Mouse (Mus musculus): ENCODE results near the gene Pde8b.

Gene Pde8b

DNA sequence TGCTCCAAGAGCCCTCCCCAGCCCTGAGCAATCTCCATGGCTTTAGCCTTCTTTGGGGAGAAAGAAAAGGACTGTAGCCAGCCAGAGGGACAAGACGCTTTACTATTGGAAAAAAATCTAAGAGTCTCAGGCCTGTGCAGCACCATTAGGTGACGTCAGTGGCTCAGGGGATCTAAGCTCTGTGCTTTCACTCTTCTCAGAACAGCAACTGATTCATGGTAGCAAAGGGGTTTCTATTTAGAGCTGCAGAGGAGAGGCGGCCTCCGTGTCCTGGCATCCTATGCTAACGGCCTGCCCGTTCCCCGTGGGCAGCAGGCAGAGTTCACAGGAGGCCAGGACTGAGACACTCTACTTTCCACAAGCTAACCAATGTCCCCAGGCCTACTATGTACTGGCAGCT, 169.1 kb downstream of the Pde8b start:
- TF ChIP-seq GATA4 (IDR thresholded peaks at IDR 0.05; ENCODE audit: insufficient replicate concordance, low read length) = no peak

DNA sequence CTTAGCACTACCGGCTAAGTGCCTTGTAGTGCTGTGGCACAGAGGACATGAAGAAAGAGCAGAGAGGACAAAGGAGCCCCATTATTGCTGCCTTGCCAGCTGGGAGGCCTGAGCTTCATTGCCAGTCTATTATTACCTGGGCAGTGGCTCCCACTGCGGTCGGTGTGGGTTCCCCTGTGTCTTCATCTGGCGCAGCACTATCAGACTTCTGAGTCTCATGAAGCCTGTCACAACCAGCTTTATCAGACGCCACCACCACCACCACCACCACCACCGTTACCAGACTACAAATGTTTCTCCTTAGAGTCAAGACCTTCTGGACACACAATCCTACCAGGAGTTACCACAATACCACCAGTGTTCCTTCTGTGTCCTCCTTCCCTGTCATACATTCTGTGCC, 171.6 kb downstream of the Pde8b start:
- TF ChIP-seq GATA4 (IDR thresholded peaks at IDR 0.05; ENCODE audit: insufficient replicate concordance, low read length) = no peak

DNA sequence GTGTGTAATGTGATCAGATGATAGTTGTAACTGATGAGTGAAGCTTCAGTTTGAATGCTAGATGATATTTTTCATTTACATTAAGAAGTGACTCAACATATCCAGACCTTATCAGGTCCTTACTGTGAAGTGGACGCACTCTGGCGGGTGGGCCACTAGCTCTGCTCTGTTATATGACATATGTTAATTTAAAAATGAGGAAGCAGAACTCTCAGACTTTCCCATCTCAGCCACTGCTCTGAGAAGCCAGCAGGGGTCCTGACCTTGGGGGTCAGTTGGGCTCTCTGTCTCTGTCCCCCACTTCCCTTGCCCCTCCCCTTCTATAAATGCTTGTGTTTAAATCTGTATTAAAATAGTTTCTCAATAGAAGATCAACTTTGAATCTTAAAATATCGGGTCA, 172.4 kb downstream of the Pde8b start:
- no peak for TF ChIP-seq GATA4 (IDR thresholded peaks at IDR 0.05; ENCODE audit: insufficient replicate concordance, low read length)

DNA sequence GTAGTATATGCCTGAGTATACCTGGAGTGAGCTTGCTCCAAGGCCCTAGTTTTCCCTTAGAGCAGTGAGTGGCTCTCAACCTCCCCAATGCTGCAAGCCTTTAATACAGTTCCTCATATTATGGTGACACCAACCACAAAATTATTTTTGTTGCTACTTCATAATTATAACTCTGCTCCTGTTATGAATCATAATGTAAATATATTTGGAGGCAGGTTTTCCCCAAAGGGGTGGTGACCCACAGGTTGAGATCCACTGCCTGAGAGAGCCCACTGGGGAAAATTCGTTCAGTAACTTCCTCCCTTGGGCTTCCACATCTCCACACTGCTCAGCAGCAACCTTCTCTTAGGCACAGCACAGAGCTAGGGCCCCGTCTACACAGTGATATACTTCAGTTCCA, 174.0 kb downstream of the Pde8b start:
- no peak for TF ChIP-seq GATA4 (IDR thresholded peaks at IDR 0.05; ENCODE audit: insufficient replicate concordance, low read length)

DNA sequence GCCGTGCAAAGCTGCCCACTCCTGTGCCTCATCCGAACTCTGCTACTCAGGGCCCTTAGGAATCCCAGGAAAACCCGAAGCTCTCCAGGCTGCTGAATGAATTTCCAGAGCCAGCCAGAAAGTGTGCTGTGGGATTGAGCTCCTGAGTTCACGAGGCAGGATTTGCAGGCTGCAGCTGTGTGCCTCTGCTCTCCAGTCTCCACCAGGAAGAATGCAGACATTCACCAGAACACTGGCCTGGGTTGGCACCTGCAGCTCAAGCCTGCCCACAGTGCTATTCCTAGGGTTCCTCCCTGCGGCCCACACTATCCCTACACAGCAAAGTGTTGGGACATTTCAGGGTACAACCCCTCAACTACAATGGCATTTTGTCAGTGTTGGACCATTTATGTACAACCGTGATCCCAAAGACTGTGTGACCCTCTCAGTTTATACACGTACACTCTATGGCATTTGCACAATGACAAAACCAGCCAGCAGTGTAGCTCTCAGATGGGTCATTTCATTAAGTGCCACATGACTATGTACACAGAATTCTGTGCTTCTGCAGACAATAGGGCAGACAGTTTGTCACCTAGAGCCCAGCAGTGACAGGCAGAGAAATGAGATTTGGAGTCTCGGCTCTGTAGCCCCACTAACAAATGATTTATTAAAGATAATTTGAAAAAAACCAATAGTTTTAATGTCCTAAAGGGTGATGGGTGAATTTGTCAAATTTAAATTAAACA, 176.5 kb downstream of the Pde8b start:
- no peak for TF ChIP-seq GATA4 (IDR thresholded peaks at IDR 0.05; ENCODE audit: insufficient replicate concordance, low read length)

DNA sequence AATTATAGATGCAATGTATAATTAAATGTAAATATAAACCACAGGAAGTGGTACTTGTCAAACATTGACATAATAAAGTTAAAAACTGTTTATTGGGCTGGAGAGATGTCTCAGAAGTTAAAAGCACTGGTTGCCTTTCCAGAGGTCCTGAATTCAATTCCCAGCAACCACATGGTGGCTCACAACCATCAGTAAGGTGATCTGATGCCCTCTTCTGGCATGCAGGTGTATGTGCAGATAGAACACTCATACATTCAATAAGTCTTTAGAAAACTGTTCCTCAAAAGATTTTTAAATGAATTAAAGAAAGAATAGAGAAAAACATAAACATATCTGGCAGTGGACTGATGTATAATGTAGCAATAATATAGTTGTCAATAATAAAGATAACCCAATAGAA, 179.9 kb downstream of the Pde8b start:
- no peak for TF ChIP-seq GATA4 (IDR thresholded peaks at IDR 0.05; ENCODE audit: insufficient replicate concordance, low read length)

DNA sequence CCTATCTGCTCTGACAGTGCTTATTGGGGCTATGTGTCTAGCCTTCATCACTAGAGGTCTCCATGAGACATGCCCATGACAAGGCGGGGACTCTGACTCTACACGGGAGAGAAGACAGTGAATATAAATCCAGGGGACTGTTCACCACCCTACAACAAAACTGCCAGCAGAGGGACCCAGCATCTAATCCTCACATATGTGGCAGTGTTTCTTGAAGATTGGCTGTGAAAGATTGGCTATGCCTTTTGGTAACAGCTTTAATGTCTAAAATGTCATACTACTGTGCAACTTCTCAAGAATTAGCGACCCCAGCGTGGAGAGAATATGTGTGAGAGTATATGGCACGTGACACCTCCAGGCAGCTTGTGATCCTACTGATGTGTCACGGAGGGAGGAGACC, 182.3 kb downstream of the Pde8b start:
- no peak for TF ChIP-seq GATA4 (IDR thresholded peaks at IDR 0.05; ENCODE audit: insufficient replicate concordance, low read length)

DNA sequence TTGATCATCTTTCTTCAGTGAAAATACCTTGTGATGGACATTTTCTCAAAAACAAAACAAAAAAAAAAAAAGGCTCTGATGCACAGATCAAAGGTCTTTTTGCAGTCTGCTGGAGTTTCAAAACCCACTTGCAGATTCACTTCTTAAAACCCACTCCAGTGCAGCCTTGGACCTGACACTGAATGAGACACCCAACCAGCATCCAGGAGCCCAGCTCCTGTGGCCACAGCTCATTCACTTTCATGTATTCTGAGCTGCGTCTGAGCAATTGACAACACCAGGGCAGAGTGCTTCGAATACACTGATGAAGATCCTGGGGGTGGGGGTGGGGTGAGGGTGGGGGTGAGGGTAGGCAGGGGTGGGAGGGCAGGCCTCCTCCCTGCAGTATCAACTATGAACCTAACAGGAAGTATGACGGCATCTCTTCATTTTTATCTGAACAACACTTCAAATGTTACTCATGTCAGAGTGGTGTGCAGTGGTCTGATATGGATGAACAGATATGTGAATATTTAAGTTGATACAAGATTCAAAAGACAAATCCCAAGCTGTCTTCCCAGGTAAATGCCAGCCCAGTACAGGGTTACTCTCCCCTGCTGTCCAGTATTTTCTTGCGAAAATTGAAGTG, 186.6 kb downstream of the Pde8b start:
- no peak for TF ChIP-seq GATA4 (IDR thresholded peaks at IDR 0.05; ENCODE audit: insufficient replicate concordance, low read length)

DNA sequence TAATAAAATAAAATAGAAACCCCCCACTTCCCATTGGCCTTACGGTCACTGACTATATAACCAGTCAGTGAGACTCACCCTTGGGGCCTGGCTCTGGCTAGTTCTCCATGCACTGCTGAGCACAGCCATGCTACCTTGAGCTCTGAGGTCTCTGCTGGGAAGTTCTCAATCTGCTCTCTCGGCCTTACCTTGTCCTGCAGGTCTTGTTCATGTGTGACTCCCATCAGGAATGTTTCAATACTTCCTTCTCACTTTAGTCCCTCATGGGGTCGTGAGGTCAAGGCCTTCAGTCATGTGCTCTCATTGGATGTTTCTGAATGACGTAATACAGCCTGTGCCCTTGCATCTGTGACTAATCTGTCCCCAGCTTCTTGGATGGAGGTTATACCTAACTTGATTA, 191.3 kb downstream of the Pde8b start:
- TF ChIP-seq GATA4 (IDR thresholded peaks at IDR 0.05; ENCODE audit: insufficient replicate concordance, low read length) = no peak

DNA sequence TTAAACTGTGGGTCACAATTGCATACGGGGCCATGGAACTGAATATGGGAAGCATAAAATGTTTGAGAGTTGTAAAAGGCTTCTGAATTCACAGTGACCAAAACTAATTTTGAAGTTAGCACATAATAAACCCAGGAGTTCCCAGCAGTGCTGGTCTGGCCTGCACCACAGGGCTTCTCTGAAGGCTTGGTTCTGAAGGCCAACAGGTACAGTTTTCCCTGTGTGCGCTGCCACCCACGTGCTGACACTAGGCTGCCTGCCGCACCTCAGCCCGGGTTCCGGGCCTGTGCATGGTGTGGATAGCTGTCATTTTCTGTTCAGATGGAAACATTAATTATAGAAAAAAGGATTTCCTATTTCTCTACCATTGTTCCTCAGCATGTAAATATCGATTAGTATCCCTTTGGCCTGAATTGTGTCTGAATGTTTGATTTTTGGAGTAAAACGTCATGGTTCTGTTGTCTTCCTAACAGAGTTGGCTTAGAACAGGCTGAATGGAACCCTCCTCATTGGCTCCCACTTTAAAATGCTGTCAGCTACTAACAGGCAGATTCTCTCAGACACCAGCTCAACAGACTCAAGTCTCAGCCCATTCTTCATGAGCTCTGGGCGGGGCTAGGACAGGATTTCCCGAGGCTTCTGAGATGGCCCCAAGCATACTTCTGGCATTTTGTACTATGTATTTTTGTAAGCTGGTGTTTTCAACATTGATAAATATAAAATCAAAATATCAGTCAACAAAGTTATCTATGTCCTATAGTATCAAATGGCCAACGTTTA, 193.4 kb downstream of the Pde8b start:
- no peak for TF ChIP-seq GATA4 (IDR thresholded peaks at IDR 0.05; ENCODE audit: insufficient replicate concordance, low read length)

DNA sequence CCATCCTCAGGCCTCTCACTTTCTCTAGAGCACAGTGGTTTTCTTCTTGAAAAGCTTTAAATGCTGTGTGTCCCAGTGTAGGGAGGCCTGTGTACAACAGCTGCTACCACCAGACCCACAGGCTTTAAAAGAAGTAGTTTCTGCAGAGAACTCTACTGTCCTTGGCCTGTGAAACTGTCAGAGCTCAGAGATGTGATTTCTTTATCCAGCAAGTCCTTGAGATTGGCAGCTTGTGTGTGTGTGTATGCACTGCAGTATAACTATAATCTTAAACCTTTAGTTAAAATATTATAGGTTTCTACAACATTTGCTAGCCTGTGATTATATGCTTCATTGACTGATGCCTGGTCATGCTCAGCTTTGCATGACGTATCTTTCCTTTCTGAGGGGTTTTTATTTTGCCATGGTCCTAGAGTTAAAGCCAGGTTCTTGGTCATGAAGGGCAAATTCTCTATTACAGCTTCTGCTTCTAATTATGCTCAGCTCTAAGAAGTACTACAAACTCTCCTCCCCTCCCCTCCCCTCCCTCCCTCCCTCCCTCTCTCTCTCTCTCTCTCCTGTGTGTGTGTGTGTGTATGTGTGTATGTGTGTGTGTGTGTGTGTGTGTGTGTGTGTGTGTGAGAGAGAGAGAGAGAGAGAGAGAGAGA, 194.3 kb downstream of the Pde8b start:
- no peak for TF ChIP-seq GATA4 (IDR thresholded peaks at IDR 0.05; ENCODE audit: insufficient replicate concordance, low read length)

DNA sequence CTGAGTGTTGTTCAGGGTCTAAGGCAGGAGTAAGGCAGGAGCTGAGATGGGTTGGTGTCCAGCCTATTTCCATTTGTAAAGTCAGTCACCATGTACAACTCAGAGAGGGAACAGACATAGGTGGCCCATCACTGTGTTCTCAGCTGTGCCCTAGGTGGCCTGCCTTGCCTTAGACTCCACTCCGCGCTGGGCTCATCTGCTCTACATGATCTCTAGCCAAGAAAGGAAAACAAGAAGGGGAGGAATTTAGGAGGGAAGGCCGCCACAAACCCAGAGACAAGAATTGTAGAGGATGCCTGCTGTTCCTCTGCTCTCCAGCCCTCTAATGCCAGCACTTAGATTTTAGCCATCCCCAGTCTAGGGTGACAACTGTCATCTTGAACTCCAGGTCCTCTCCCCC, 197.7 kb downstream of the Pde8b start:
- no peak for TF ChIP-seq GATA4 (IDR thresholded peaks at IDR 0.05; ENCODE audit: insufficient replicate concordance, low read length)

DNA sequence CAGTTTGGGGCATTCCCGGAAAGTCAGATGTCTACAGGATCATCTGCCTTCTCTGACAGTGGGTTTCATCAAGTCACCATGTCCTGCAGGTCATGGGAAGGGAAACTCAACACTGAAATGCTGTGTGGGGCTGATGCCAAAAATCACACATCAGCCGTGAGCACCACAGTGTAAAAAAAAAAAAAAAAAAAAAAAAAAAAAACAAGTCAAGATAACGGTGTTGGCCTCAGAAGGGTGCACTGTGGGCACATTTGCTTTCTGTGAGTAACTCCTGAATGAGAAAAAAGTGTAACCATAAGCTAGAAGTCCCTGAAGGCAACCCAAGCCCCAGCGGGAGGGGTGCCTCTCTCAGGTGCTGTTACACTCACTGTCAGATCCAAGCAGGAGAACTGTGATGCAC, 199.7 kb downstream of the Pde8b start:
- TF ChIP-seq GATA4 (IDR thresholded peaks at IDR 0.05; ENCODE audit: insufficient replicate concordance, low read length) = no peak

DNA sequence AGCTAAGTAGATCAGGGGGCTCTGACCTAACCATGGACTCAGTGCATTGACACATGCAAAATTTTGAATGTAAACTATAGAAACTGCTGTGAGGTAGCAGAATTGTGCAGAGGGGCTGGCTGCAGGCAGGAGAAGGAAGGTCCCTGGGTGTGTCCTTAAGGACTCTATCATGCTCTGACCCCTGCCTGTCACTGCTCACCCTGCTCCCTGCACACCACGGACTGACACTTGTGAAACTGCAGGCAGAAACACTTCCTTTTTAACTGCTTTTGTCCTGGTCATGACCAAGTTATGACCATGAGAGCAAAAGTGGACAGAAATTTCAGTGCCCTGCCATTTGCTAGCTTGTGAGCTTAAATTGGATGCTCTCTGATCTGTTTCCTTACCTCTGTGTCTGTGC, 206.0 kb downstream of the Pde8b start:
- no peak for TF ChIP-seq GATA4 (IDR thresholded peaks at IDR 0.05; ENCODE audit: insufficient replicate concordance, low read length)

DNA sequence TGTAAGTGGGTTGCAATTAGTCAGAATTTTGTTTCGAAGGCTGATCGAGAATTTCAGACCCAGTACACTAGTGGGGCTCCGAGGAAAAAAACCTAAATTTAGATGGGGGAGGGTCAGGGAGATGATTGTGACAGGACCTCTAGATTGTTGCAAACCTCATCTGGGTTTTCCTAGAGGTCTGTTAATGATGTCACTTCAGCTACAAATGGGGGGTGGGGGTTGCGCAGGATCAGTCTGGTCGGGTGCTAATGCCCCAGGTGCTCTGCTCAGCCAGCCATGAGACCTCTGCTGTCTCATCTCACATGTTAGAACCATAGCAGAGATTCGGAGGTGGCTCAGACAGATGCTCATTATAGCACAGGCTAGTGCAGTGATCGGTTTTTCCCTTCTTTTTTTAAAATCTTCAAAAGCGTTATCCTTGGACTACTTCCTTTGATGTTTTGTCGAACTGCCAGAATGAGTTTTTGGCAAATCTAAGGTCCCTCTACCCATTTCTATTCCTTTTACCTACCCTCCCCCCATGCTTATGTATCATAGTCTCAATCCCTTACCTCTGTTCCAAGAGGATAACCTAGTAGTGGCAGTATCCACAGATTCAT, 209.9 kb downstream of the Pde8b start:
- no peak for TF ChIP-seq GATA4 (IDR thresholded peaks at IDR 0.05; ENCODE audit: insufficient replicate concordance, low read length)
